Mouse (Mus musculus): ENCODE results near the gene Wdcp. TPM values are rescaled to one million over a fixed set of nuclear protein-coding genes. Genes with fewer than 3 reads are reported as not detected.

Wdcp gene
- polyA plus RNA-seq (2012), result 0.57 and 3.3 TPM in 2 replicates

DNA sequence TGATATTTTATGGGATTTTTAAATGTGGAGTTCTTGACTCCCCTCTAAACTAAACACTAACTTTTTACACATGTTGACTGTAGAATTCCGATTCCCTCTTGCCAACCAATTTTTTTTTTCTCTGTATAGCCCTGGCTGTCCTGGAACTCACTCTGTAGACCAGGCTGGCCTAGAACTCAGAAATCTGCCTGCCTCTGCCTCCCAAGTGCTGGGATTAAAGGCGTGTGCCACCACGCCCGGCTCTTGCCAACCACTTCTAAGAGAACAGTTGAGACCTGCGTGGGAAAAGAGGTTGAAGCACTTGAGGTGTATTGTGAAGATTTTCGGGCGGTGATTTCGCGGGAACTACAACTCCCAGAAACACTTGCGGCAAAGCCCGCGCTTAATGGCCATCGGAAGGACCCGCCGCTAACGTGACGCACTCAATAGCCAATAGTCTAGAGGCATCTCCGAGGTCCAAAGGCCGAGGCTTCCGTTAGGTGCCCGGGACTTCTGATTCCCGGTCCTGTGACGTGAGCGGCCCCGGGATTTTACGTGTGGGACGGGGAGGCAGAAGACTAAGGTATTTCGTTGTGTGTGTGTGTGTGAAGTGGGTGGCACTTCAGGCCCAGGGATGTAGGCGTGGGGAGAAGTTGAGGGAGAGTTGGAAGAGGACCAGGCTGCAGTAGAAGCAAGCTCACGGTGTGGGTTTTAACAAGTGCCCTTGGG, at the start of gene Wdcp:
Wdcp (plus strand) TSS at position 414 of the 708 bp plus-strand sequence.
- no peak for TF ChIP-seq GATA1 (IDR thresholded peaks at IDR 0.05; ENCODE audit: low read length)

DNA sequence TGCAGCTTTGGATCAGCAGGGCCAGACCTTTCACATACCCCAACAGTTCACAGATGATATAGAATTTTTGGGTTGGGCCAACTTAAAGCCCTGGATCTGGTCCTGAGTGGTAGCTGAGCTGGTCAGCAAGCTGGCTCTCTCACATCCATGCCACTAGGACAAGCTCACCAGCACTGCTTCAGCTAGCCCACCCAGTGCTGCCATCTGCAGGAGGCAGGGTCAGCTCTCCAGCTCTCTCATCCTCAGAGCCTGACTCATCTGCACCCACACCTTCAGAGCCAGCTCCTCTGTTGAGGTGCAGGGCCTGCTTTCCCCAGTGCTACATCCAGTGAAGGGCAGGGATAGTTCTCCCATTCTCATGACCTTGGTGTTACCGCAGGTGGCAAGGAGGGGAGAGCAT, 49.4 kb upstream of the Wdcp start:
- no peak for TF ChIP-seq GATA1 (IDR thresholded peaks at IDR 0.05; ENCODE audit: low read length)

- no peak for TF ChIP-seq GATA1 (IDR thresholded peaks at IDR 0.05; ENCODE audit: low read length)
Measured at GRCm38 (mm10) chr12:4811036-4811435, 32.1 kb upstream of the Wdcp start.

- no peak for TF ChIP-seq GATA1 (IDR thresholded peaks at IDR 0.05; ENCODE audit: low read length)
Measured at GRCm38 (mm10) chr12:4811705-4812104, 31.4 kb upstream of the Wdcp start.

GRCm38 (mm10) chr12:4813636-4814035, 29.5 kb upstream of the Wdcp start:
- TF ChIP-seq GATA1 (IDR thresholded peaks at IDR 0.05; ENCODE audit: low read length), result no peak

DNA sequence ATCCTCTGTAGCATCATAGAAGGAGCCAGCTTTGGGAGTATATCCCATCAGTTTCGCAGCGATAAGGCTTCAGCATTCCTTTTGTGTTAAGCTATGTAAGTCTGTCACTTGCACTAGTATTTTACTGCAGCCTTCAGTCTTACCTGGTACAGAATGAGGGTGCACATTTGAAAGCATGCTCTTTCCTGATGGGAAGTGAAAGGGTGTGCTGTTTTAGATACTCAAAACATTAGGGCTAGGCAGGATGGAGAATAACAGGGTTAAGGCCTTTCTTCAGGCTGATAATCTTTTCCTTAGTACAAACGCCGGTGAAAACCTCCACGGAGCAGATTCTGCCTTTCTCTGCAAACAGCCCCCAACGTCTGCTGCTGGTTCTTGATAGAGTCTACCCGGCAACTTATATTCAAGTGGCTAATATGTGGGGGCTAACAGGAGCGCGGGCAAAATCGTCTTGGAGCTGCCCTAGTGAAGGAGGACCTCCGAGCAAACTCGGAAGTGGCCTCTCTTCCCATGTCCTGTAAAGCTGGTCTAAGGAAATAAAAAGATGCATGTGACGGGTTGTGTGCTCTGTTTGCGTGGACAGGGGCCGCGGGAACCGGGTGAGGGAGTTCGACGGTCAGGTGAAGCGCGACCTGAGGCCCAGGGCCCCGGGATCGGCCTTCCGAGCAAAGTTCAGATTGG, 26.3 kb upstream of the Wdcp start:
- no peak for TF ChIP-seq GATA1 (IDR thresholded peaks at IDR 0.05; ENCODE audit: low read length)

GRCm38 (mm10) chr12:4817361-4818101, 25.6 kb upstream of the Wdcp start, which contains the start of gene Sf3b6:
Gene Sf3b6, plus strand, starts transcription at chr12:4817544.
- no peak for TF ChIP-seq GATA1 (IDR thresholded peaks at IDR 0.05; ENCODE audit: low read length)

DNA sequence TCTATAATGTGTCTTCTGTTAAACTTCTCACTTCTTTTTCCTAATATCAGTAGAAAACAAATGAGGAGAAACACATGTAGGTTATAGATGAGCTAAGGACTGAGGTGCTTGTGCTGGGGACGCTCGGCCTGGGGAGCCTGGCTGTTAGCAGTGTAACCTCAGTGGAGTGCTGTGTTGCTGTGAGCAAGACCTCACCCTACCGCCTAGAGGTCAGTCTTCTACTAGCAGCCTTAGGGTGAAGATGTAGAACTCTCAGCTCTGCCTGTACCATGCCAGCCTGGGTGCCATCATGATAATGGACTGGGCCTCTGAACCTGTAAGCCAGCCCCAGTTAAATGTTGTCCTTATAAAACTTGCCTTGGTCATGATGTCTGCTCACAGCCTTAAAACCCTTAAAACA, 15.8 kb upstream of the Wdcp start:
- no peak for TF ChIP-seq GATA1 (IDR thresholded peaks at IDR 0.05; ENCODE audit: low read length)

DNA sequence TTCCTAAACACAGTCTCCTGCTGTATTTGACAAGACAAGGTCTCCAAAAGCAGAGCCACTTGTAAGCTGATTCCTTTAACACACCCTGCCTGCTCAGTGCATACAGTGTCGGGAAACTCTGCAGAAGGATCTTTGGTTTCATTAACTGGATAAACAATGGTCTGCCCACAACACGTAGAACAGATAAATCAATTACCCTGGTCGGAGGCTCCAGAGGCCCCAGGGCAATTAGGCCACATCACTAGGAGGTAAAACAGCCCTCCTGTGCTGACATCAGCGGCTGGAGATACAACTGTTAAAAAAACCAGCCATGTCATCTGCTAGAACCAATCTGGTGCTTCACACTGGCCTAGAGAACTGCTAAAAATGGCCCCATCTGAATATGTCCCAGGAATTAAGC, 6.1 kb upstream of the Wdcp start:
- no peak for TF ChIP-seq GATA1 (IDR thresholded peaks at IDR 0.05; ENCODE audit: low read length)

DNA sequence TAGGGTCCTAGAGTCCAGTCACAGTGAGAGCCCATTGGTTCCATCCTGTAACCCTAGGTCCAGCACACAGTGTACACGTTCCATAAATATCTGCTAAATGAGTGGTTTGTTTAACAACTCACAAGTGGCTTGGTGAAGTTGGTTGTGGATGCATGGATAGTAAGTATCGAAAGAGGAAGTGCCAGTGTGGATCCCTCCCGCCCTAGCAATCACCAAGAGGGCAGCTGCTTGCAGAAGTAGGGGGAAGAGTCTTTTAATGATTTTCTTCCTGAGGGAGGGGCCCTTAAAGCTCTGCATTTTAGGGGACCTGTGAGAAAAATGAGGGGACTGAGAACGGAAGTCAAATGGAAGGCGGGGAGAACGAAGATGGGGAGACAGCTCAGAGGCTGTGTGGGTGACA, 3.1 kb upstream of the Wdcp start:
- no peak for TF ChIP-seq GATA1 (IDR thresholded peaks at IDR 0.05; ENCODE audit: low read length)

DNA sequence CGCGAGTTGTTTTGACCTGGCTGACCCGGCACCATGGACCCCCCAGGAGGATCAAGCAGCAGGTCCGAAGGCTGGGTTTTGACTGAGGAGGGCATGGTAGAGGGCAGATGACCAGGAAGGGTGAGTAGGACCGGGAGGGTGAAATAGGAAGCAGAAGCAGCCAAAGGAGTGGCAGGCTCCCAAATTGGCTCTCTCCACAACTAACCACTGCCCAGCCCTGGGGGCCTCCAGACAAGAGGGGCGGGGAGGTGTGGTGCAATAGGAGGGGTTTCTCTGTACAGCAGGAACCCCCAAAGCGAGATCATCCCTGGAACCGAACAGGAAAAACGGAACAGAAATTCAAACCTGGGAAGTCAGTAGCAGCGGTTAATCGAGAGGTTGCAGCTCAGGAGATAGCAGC, 2.4 kb upstream of the Wdcp start:
- TF ChIP-seq GATA1 (IDR thresholded peaks at IDR 0.05; ENCODE audit: low read length), result no peak

- TF ChIP-seq GATA1 (IDR thresholded peaks at IDR 0.05; ENCODE audit: low read length), result no peak
Measured at GRCm38 (mm10) chr12:4841392-4841887, 1.7 kb upstream of the Wdcp start, which contains the start of gene Fkbp1b. Gene Fkbp1b, minus strand, starts transcription at chr12:4841591.

- no peak for TF ChIP-seq GATA1 (IDR thresholded peaks at IDR 0.05; ENCODE audit: low read length)
Measured at GRCm38 (mm10) chr12:4842456-4842855, 647 bp upstream of the Wdcp start.

DNA sequence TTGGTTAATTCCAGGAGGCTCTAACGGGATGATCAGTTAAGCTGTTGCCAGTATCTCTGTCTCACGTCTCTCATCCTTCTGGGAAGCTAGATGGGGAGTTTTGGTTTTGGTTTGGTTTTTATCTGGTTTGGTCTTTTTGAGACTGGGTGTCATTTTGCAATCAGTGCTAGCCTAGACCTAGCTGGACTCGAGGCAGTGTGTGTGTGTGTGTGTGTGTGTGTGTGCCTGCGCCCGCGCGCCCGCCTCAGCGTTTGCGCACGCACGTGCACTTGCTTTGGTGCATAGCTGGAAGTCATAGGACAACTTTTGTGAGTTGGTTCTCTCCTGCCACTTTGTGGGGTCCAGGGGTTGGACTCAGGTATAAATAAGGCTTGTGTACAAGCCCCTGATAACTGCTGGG, 638 bp downstream of the Wdcp start:
- no peak for TF ChIP-seq GATA1 (IDR thresholded peaks at IDR 0.05; ENCODE audit: low read length)

- no peak for TF ChIP-seq GATA1 (IDR thresholded peaks at IDR 0.05; ENCODE audit: low read length)
Measured at GRCm38 (mm10) chr12:4856160-4856559, 13.1 kb downstream of the Wdcp start.

DNA sequence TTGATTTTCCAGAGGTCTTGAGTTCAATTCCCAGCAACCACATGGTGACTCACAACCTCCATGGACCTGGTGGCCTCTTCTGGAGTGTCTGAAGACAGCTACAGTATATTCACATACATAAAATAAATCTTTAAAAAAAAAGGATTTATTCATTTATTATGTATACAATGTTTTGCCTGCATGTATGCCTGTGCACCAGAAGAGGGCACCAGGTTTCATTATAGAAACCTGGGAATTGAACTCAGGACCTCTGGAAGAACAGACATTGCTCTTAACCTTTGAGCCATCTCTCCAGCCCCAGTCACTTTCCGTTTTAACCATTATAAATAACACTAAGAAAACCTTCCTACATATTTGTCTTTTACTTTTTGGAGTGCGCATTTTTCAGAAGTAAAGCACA, 13.7 kb downstream of the Wdcp start:
- TF ChIP-seq GATA1 (IDR thresholded peaks at IDR 0.05; ENCODE audit: low read length), result no peak

All from G1E-ER4 (cell line).